Mouse (Mus musculus) limb, embryonic 11.5 days (tissue): Measurements from ENCODE around the gene Rrp7a. TPM values are rescaled to one million over a fixed set of nuclear protein-coding genes. Genes with fewer than 3 reads are reported as not detected.

ENCODE experiments used
- ATAC-seq: fragments of 200-750 bp; cut with Nextera tagmentation; 2 replicates; pipeline ENCODE4 v1.8.0; 2017; ENCODE audit warnings: low read depth; ENCODE audit not compliant: insufficient number of reproducible peaks, low FRiP score, low TSS enrichment
- DNase-seq: peaks from one replicate; pipeline ENCODE4 v3.0.0-alpha.2; 2015; ENCODE audit warnings: low spot score
- H3K27ac ChIP-seq: fragments of 300-500 bp; sonication (generic); replicated peaks from 2 replicates; pipeline ENCODE4 v1.5.1; 2014; ENCODE audit warnings: low read depth, mild to moderate bottlenecking, low read length
- H3K27me3 ChIP-seq: fragments of 300-500 bp; sonication (generic); 2 replicates; pipeline ENCODE4 v1.6.1; 2014; ENCODE audit warnings: mild to moderate bottlenecking, low read length, mixed read lengths; ENCODE audit not compliant: control insufficient read depth, insufficient read depth
- H3K36me3 ChIP-seq: fragments of 300-500 bp; sonication (generic); 2 replicates; pipeline ENCODE4 v1.6.1; 2014; ENCODE audit warnings: mild to moderate bottlenecking, low read length, moderate library complexity, mixed read lengths; ENCODE audit not compliant: control insufficient read depth, insufficient read depth
- H3K4me1 ChIP-seq: fragments of 300-500 bp; sonication (generic); 2 replicates; pipeline ENCODE4 v1.6.1; 2014; ENCODE audit warnings: low read length, mixed read lengths; ENCODE audit not compliant: control insufficient read depth, insufficient read depth
- H3K4me2 ChIP-seq: fragments of 300-500 bp; sonication (generic); 2 replicates; pipeline ENCODE4 v1.6.1; 2014; ENCODE audit warnings: low read depth, mild to moderate bottlenecking, moderate library complexity; ENCODE audit not compliant: severe bottlenecking
- H3K4me3 ChIP-seq: fragments of 300-500 bp; sonication (generic); 2 replicates; pipeline ENCODE4 v1.5.1; 2014; ENCODE audit warnings: low read depth, low read length
- H3K9ac ChIP-seq: fragments of 300-500 bp; sonication (generic); 2 replicates; pipeline ENCODE4 v1.6.1; 2014; ENCODE audit warnings: mild to moderate bottlenecking, low read length
- H3K9me3 ChIP-seq: fragments of 300-500 bp; sonication (generic); 2 replicates; pipeline ENCODE4 v1.6.1; 2016; ENCODE audit warnings: low read length; ENCODE audit not compliant: control insufficient read depth
- WGBS: fragments of 180-500 bp; shearing (Covaris S2); extraction: QIAGEN DNeasy Blood & Tissue Kit; methylation state at CpG from one replicate; pipeline ENCODE4 v1.1.7; 2014; 5-methylcytosine and 5-hydroxymethylcytosine counted together
- polyA plus RNA-seq: library from polyadenylated mRNA; unstranded; fragments of >200 nt; fragmentation: Nextera tagmentation; extraction: Ambion mirVana; gene quantifications from 2 replicates; pipeline ENCODE4 v1.2.1, GENCODE M21; 2014

The Rrp7a gene
- polyA plus RNA-seq, 1 experiment from 2014 or later, result 53.5 TPM

DNA sequence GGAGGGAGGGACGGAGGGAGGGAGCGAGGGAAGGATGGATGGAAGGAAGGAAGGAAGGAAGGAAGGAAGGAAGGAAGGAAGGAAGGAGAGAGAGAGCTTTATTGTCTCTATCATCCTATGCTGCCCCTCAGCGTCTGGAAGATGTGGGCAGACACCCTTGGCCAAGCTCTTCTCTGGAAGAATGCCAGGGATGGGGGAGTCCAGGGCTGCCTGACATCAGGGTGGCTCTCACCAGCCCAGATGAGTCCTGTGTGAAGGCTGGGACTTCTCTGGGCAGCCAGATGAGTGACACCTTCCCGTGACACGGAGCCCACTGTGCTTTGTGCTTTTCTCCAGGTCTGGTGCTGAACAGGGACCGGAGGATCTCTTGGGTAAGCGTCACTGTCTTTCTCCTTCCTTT, 10.7 kb downstream of the Rrp7a start:
- ATAC-seq (no peak), DNase-seq (no peak)
- Histone ChIP-seq H3K9me3 (no peaks in the 10 kb centered on the region), H3K4me1 (0 out of 2 replicates have a peak, but pooled peaks cover 2% of the 10 kb centered on the region), H3K4me3 (no peak overlapping the region), H3K36me3 (no peaks in the 10 kb centered on the region), H3K9ac (no peak overlapping the region), H3K4me2 (no peak overlapping the region), H3K27me3 (no peaks in the 10 kb centered on the region), H3K27ac (no peak overlapping the region)
- WGBS, result 75% methylated on average over 7 of the region's 7 CpGs

DNA sequence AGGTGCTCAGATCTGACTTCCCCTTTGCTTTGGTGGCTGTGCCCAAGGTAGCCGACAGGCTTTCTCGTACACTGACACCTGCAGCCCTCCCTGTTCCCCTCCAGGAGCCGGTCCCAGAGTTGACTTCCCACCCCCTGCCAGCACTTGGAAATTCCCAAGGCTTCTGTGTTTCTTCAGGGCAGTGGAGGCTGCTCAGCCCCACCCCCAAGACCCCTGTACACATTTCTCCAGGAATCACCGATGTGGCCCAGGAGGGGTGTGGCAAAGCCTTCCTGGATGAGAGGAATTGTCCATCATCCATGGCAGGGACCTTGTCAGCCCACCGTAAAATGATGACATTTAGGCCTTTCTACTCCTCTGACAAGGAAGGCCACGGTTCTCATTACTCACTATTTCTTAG, 11.3 kb downstream of the Rrp7a start:
- ATAC-seq, result no peak
- no peak for DNase-seq
- Histone ChIP-seq H3K9ac (no peak overlapping the region), H3K4me3 (no peak overlapping the region), H3K4me2 (no peak overlapping the region), H3K9me3 (no peaks in the 10 kb centered on the region), H3K27ac (no peak overlapping the region), H3K27me3 (no peaks in the 10 kb centered on the region), H3K4me1 (0 out of 2 replicates have a peak, but pooled peaks cover 2% of the 10 kb centered on the region), H3K36me3 (no peaks in the 10 kb centered on the region)
- 60% methylated on average over 6 of the region's 6 CpGs for WGBS

DNA sequence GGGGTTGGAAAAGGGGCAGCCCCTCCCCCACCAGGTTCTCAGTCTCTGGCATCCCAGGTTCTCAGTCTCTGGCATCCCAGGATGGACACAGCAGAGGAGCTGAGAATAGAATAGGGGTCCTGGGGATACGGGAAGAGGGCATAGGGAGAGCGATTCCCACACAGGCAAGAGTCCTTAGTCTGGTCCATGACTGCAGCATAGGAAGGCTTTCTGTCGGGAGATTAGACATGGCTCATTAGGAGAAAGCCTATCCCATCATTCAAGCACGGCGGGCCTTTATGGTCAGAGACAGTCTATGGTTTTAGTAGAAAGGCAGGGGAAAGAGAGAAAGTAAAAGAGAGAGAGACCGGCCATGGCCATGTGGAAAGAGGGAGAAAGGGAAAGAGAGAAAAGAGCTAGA, 14.8 kb downstream of the Rrp7a start:
- no peaks in the 10 kb centered on the region for H3K4me1 ChIP-seq
- H3K4me2 ChIP-seq, result no peak overlapping the region
- no peaks in the 10 kb centered on the region for H3K36me3 ChIP-seq
- H3K9ac ChIP-seq, result no peak overlapping the region
- 67% methylated on average over 6 of the region's 6 CpGs for WGBS
- DNase-seq (no peak), ATAC-seq (no peak)
- H3K27me3 ChIP-seq, result no peaks in the 10 kb centered on the region
- H3K4me3 ChIP-seq, result no peak overlapping the region
- no peak overlapping the region for H3K27ac ChIP-seq
- no peaks in the 10 kb centered on the region for H3K9me3 ChIP-seq

DNA sequence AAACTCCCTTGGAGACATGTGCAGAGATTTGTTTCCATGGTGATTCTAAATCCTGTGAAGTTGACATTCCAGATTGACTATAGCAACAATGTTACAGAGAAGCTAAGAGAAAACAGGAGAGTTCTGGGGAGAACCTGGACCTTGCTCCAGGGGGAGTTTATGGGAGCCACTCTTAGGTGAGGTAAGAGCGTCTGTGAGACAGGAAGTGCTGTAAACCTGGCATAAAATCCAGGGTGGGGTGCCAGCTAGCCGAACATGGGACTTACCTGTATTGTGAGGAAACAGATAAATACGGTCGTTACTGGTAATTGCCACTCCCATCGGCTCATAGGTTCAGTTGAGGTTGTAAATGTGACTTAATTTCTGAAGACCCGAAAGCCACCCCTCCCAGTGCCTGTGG, 16.2 kb downstream of the Rrp7a start:
- Histone ChIP-seq H3K4me1 (no peaks in the 10 kb centered on the region), H3K27ac (no peak overlapping the region), H3K27me3 (no peaks in the 10 kb centered on the region), H3K9ac (no peak overlapping the region), H3K4me3 (no peak overlapping the region), H3K4me2 (no peak overlapping the region), H3K9me3 (no peaks in the 10 kb centered on the region), H3K36me3 (no peaks in the 10 kb centered on the region)
- 64% methylated on average over 6 of the region's 6 CpGs for WGBS
- no peak for DNase-seq
- ATAC-seq, result no peak

DNA sequence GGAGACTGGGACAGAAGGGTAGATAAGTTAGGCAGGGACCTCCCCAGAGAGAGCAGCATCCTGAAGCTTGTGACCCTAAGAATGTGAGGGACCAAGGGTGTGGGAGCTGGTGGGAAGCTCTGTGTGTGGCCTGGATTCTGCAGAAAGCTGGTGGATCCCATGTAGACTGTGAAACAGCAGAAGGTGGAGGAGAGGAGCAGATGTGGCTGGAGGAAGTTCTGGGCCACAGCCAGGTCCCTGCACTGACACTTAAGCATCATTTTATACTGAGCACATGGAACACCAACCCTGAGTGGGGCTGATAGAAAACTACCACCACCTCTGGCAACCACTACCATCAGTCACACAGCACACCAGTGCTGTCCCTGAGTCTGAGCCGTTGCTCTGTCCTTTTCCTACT, 19.5 kb downstream of the Rrp7a start:
- 45% methylated on average over 1 of the region's 1 CpGs for WGBS
- Histone ChIP-seq H3K27ac (no peak overlapping the region), H3K36me3 (no peaks in the 10 kb centered on the region), H3K9me3 (no peaks in the 10 kb centered on the region), H3K4me3 (no peak overlapping the region), H3K27me3 (no peaks in the 10 kb centered on the region), H3K4me2 (no peak overlapping the region), H3K4me1 (peaks cover 8% of the 10 kb centered on the region; the same call in 1 of the 2 replicates), H3K9ac (no peak overlapping the region)
- ATAC-seq (no peak), DNase-seq (no peak)

DNA sequence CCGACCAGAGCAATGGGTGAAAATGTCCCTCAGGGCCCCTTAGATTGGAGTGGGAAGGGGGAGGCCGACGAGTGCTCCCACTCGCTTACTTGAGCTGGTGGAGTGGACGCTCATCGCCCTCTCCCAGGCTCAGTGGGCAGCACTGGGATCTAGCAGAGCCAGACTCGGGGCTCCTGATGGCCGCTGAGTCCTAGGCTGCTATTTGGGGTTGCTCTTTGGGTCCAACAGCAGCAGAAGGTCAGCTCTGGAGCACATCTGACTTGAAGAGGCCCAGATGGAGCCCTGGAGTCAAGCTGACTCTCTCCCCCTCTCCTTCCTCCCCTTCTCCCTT, 22.3 kb downstream of the Rrp7a start:
- Histone ChIP-seq H3K27ac (no peak overlapping the region), H3K4me1 (peaks cover 8% of the 10 kb centered on the region; the same call in 1 of the 2 replicates), H3K9ac (peak overlapping the region; percentile 67), H3K27me3 (no peaks in the 10 kb centered on the region), H3K4me2 (peak overlapping the region; percentile 67), H3K4me3 (peak overlapping the region; percentile 44), H3K36me3 (no peaks in the 10 kb centered on the region), H3K9me3 (no peaks in the 10 kb centered on the region)
- ATAC-seq (no peak; the same call in 1 of the 2 replicates), DNase-seq (no peak)
- 6% methylated on average over 8 of the region's 8 CpGs for WGBS

DNA sequence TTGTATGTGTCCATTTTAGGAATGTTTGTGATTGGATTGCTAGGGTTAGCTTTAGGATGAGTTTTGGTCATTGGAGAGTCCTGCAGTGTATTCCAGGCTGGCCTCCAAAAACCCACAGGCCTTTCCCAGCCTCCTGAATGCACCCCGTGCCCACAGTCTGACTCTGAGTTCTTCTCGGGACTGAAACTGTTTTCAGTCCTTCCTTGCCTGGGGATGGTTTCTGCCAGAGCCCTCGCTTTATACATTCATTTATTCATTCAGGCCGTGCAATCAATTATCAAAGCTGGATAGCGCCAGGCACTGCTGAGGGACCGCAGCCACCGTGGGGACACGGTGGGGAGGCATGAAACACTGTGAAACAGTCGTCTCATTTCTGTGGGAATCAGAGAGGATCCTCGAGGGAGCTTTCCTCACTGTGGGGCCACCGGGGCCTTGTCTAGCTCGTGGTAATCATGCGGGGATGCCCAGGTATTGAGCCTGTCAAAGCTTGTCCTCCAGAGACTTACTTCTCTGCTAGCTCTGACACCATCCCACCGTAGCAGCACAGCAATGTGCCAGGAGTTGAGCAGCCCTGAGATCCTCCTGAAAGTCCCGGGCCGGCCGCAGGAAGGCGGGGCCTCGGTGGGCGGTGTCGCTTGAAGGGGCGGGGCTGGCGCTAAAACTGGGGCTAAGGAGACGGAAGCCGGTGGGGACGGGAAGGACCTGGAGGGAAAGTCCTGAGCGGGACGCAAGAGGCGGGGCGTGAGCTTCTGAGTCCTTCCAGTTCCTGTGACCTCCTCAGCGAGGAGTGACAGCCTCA, 22.9 kb downstream of the Rrp7a start:
- peak overlapping the region; percentile 67 for H3K4me2 ChIP-seq
- WGBS, result 4% methylated on average over 31 of the region's 31 CpGs
- ATAC-seq (peak; percentile 82), DNase-seq (peak; percentile 94)
- H3K36me3 ChIP-seq, result no peaks in the 10 kb centered on the region
- H3K27me3 ChIP-seq, result no peaks in the 10 kb centered on the region
- peaks cover 8% of the 10 kb centered on the region; the same call in 1 of the 2 replicates for H3K4me1 ChIP-seq
- peak overlapping the region; percentile 44 for H3K4me3 ChIP-seq
- H3K27ac ChIP-seq, result no peak overlapping the region
- no peaks in the 10 kb centered on the region for H3K9me3 ChIP-seq
- peak overlapping the region; percentile 67 for H3K9ac ChIP-seq

DNA sequence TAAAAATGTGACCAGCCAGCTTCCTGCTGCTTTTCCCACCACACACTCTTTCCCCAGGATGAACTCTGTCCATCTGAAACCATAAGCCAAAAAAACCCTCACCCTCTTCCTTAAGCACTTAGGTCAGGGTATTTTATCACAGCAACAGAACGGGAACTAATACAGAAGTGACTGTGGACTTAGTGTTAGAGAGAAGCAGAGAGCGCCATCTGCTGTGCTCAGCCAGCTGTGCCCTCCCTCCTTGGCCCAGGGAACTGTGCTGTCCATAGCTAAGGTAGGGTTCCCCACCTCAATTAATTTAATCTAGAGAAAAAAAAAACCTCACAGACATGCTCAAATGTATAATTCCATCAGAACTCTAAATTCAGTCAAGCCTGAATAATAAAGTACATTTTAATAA, 26.7 kb downstream of the Rrp7a start:
- H3K4me3 ChIP-seq, result no peak overlapping the region
- DNase-seq, result no peak
- H3K27me3 ChIP-seq, result no peaks in the 10 kb centered on the region
- no peak overlapping the region for H3K4me2 ChIP-seq
- no peaks in the 10 kb centered on the region for H3K36me3 ChIP-seq
- no peak overlapping the region for H3K27ac ChIP-seq
- no peaks in the 10 kb centered on the region for H3K9me3 ChIP-seq
- ATAC-seq, result no peak
- H3K9ac ChIP-seq, result no peak overlapping the region
- H3K4me1 ChIP-seq, result peaks cover 8% of the 10 kb centered on the region; the same call in 1 of the 2 replicates
- WGBS, result 37% methylated on average over 2 of the region's 2 CpGs

DNA sequence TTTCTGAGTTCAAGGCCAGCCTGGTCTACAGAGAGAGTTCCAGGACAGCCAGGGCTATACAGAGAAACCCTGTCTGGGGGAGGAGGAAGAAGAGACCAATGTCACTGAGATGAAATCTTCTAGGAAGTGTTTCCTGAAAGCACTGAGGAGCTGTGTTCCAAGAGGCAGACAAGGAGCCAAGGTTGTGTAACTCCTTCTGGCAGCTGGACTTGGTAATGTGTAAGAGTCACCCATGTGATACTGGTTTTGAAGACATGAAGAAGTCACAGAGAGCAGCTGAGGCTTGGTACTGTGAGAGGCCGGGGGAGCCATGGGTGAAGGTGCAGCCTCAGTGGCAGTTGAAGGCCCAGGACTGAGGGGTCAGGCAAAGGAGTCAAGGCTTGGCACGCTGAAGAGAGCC, 28.9 kb downstream of the Rrp7a start:
- Histone ChIP-seq H3K4me3 (no peak overlapping the region), H3K4me1 (no peaks in the 10 kb centered on the region; the same call in 1 of the 2 replicates), H3K4me2 (no peak overlapping the region), H3K9ac (no peak overlapping the region), H3K27ac (no peak overlapping the region), H3K27me3 (peaks cover 3% of the 10 kb centered on the region; the same call in 1 of the 2 replicates), H3K36me3 (no peaks in the 10 kb centered on the region), H3K9me3 (no peaks in the 10 kb centered on the region)
- 75% methylated on average over 2 of the region's 2 CpGs for WGBS
- no peak for DNase-seq
- ATAC-seq, result no peak
